Mouse (Mus musculus): ENCODE results near the gene Dusp22. TPM values are rescaled to one million over a fixed set of nuclear protein-coding genes. Genes with fewer than 3 reads are reported as not detected.

Dusp22 gene
- polyA plus RNA-seq, 1 experiment: 0.03 TPM

DNA sequence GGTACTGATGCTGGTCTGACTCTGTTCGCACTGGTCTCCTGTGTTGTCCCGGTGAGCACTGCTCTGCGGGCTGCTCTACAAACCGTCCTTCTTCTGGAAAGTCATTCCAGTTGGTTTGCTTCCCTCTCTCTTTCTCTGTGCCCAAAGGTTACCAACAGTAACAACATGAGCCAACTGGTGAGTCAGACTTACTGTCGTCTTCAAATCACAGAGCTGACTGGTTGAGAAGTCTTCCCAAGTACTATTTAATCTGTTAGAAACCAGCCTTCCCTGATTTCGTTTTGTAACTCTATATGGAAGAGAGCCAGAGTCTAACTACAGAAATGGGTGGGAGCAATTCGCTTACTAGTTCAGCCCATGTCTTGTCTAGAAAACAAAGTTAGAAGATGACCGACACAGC is 5.5 kb downstream of the Dusp22 start:
- H3K27me3 ChIP-seq (ENCODE audit: control insufficient read depth): peaks cover 5% of the 10 kb centered on the region
- TF ChIP-seq TAL1 (IDR thresholded peaks at IDR 0.05; ENCODE audit: low read length): no peak
- no peak for TF ChIP-seq GATA1 (IDR thresholded peaks at IDR 0.05; ENCODE audit: low read length)
- no peak overlapping the region for H3K4me3 ChIP-seq (replicated peaks)
- H3K4me1 ChIP-seq (ENCODE audit: control insufficient read depth): no peaks in the 10 kb centered on the region
- H3K9me3 ChIP-seq (ENCODE audit: control insufficient read depth, low read length): no peaks in the 10 kb centered on the region
- H3K36me3 ChIP-seq (ENCODE audit: control insufficient read depth): no peaks in the 10 kb centered on the region

- Histone ChIP-seq H3K4me3 (replicated peaks) (no peak overlapping the region), H3K27me3 (ENCODE audit: control insufficient read depth) (no peaks in the 10 kb centered on the region), H3K9me3 (ENCODE audit: control insufficient read depth, low read length) (no peaks in the 10 kb centered on the region), H3K36me3 (ENCODE audit: control insufficient read depth) (no peaks in the 10 kb centered on the region), H3K4me1 (ENCODE audit: control insufficient read depth) (no peaks in the 10 kb centered on the region)
- TF ChIP-seq GATA1 (IDR thresholded peaks at IDR 0.05; ENCODE audit: low read length) (no peak), TAL1 (IDR thresholded peaks at IDR 0.05; ENCODE audit: low read length) (no peak)
Measured at GRCm38 (mm10) chr13:30666537-30666936, 6.7 kb downstream of the Dusp22 start.

- no peaks in the 10 kb centered on the region for H3K4me1 ChIP-seq (ENCODE audit: control insufficient read depth)
- no peaks in the 10 kb centered on the region for H3K9me3 ChIP-seq (ENCODE audit: control insufficient read depth, low read length)
- TF ChIP-seq TAL1 (IDR thresholded peaks at IDR 0.05; ENCODE audit: low read length) (no peak), GATA1 (IDR thresholded peaks at IDR 0.05; ENCODE audit: low read length) (no peak)
- no peak overlapping the region for H3K4me3 ChIP-seq (replicated peaks)
- no peaks in the 10 kb centered on the region for H3K36me3 ChIP-seq (ENCODE audit: control insufficient read depth)
- H3K27me3 ChIP-seq (ENCODE audit: control insufficient read depth): no peaks in the 10 kb centered on the region
Measured at GRCm38 (mm10) chr13:30668301-30668700, 8.5 kb downstream of the Dusp22 start.

DNA sequence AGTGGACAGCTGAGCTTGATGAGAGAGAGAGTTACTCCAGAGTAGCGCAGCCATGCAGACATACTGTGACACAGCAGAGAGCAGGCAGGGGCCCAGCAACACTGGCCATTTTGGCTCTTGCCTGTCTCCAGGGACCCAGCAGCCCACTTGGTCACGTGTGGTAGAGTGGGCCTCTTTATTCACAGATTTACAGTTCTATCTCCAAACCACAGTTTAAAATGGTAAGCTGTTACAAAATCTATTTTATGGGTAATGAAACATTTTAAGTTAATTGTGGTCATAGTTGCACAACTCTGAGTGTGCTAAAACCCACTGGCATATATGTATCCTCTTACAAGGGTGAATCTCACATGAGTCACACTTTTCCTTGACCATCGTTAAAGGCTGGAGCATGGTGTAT is 9.5 kb downstream of the Dusp22 start:
- Histone ChIP-seq H3K4me3 (replicated peaks) (no peak overlapping the region), H3K9me3 (ENCODE audit: control insufficient read depth, low read length) (no peaks in the 10 kb centered on the region), H3K36me3 (ENCODE audit: control insufficient read depth) (no peaks in the 10 kb centered on the region), H3K4me1 (ENCODE audit: control insufficient read depth) (no peaks in the 10 kb centered on the region), H3K27me3 (ENCODE audit: control insufficient read depth) (no peaks in the 10 kb centered on the region)
- TF ChIP-seq TAL1 (IDR thresholded peaks at IDR 0.05; ENCODE audit: low read length) (no peak), GATA1 (IDR thresholded peaks at IDR 0.05; ENCODE audit: low read length) (no peak)

- Histone ChIP-seq H3K27me3 (ENCODE audit: control insufficient read depth) (no peaks in the 10 kb centered on the region), H3K4me3 (replicated peaks) (no peak overlapping the region), H3K36me3 (ENCODE audit: control insufficient read depth) (no peaks in the 10 kb centered on the region), H3K9me3 (ENCODE audit: control insufficient read depth, low read length) (no peaks in the 10 kb centered on the region), H3K4me1 (ENCODE audit: control insufficient read depth) (no peaks in the 10 kb centered on the region)
- TF ChIP-seq GATA1 (IDR thresholded peaks at IDR 0.05; ENCODE audit: low read length): no peak
- TF ChIP-seq TAL1 (IDR thresholded peaks at IDR 0.05; ENCODE audit: low read length): no peak
Measured at GRCm38 (mm10) chr13:30673878-30674277, 14.1 kb downstream of the Dusp22 start.

DNA sequence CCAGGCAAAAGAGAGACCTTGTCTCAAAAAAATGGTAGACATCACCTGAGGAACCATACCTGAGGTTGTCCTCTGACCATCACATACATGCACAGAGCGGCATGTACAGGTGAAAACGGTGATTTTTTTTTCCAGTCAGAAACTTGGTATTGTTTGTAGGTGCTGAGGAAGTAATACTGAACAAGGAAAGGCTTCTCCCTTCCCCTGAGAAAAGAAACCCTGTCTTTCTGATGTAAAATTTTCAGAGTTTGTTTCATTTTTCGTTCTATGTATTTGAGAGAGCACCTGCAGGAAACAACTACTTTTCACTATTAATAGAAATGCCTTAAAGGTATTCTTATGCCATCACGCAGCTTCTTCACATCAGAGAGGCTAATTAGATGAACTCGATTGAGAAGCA is 19.0 kb downstream of the Dusp22 start:
- H3K9me3 ChIP-seq (ENCODE audit: control insufficient read depth, low read length): no peaks in the 10 kb centered on the region
- TF ChIP-seq GATA1 (IDR thresholded peaks at IDR 0.05; ENCODE audit: low read length): no peak
- no peak for TF ChIP-seq TAL1 (IDR thresholded peaks at IDR 0.05; ENCODE audit: low read length)
- H3K4me3 ChIP-seq (replicated peaks): no peak overlapping the region
- H3K4me1 ChIP-seq (ENCODE audit: control insufficient read depth): no peaks in the 10 kb centered on the region
- H3K36me3 ChIP-seq (ENCODE audit: control insufficient read depth): no peaks in the 10 kb centered on the region
- H3K27me3 ChIP-seq (ENCODE audit: control insufficient read depth): no peaks in the 10 kb centered on the region

GRCm38 (mm10) chr13:30681866-30682265 is 22.1 kb downstream of the Dusp22 start:
- Histone ChIP-seq H3K9me3 (ENCODE audit: control insufficient read depth, low read length) (no peaks in the 10 kb centered on the region), H3K27me3 (ENCODE audit: control insufficient read depth) (no peaks in the 10 kb centered on the region), H3K4me3 (replicated peaks) (no peak overlapping the region), H3K4me1 (ENCODE audit: control insufficient read depth) (no peaks in the 10 kb centered on the region), H3K36me3 (ENCODE audit: control insufficient read depth) (no peaks in the 10 kb centered on the region)
- no peak for TF ChIP-seq TAL1 (IDR thresholded peaks at IDR 0.05; ENCODE audit: low read length)
- TF ChIP-seq GATA1 (IDR thresholded peaks at IDR 0.05; ENCODE audit: low read length): no peak

- Histone ChIP-seq H3K9me3 (ENCODE audit: control insufficient read depth, low read length) (no peaks in the 10 kb centered on the region), H3K27me3 (ENCODE audit: control insufficient read depth) (no peaks in the 10 kb centered on the region), H3K36me3 (ENCODE audit: control insufficient read depth) (no peaks in the 10 kb centered on the region), H3K4me1 (ENCODE audit: control insufficient read depth) (no peaks in the 10 kb centered on the region), H3K4me3 (replicated peaks) (no peak overlapping the region)
- no peak for TF ChIP-seq GATA1 (IDR thresholded peaks at IDR 0.05; ENCODE audit: low read length)
- TF ChIP-seq TAL1 (IDR thresholded peaks at IDR 0.05; ENCODE audit: low read length): no peak
Measured at GRCm38 (mm10) chr13:30682328-30682727, 22.5 kb downstream of the Dusp22 start.

DNA sequence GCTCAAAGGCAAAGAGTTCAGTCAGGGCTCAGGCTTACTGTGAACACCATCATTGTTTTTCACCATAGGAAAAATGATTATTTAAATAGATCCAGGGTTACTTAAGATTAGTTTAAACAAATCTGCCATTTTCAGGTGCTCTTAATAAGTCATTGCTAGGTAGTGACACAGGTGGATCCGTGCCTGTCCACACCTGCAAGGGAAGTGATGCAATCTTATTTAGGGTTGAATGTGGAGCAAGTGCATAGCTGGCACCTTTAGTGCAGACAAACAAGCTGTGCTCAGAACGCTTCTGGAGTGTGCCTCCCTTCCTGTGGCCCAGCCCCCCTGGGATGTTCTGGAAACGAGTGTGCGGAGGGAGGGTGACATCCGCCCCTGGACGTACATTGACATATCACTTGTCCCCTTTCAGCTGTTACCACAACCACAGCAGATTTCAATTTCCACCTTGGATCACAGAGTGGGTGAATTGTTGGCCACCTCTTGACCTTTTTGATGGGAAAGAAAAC is 24.9 kb downstream of the Dusp22 start:
- TF ChIP-seq GATA1 (IDR thresholded peaks at IDR 0.05; ENCODE audit: low read length) (no peak), TAL1 (IDR thresholded peaks at IDR 0.05; ENCODE audit: low read length) (no peak)
- Histone ChIP-seq H3K36me3 (ENCODE audit: control insufficient read depth) (no peaks in the 10 kb centered on the region), H3K9me3 (ENCODE audit: control insufficient read depth, low read length) (no peaks in the 10 kb centered on the region), H3K4me1 (ENCODE audit: control insufficient read depth) (no peaks in the 10 kb centered on the region), H3K4me3 (replicated peaks) (no peak overlapping the region), H3K27me3 (ENCODE audit: control insufficient read depth) (no peaks in the 10 kb centered on the region)

- Histone ChIP-seq H3K9me3 (ENCODE audit: control insufficient read depth, low read length) (no peaks in the 10 kb centered on the region), H3K36me3 (ENCODE audit: control insufficient read depth) (no peaks in the 10 kb centered on the region), H3K4me1 (ENCODE audit: control insufficient read depth) (no peaks in the 10 kb centered on the region), H3K4me3 (replicated peaks) (no peak overlapping the region), H3K27me3 (ENCODE audit: control insufficient read depth) (no peaks in the 10 kb centered on the region)
- no peak for TF ChIP-seq GATA1 (IDR thresholded peaks at IDR 0.05; ENCODE audit: low read length)
- no peak for TF ChIP-seq TAL1 (IDR thresholded peaks at IDR 0.05; ENCODE audit: low read length)
Measured at GRCm38 (mm10) chr13:30685957-30686356, 26.2 kb downstream of the Dusp22 start.
